Mouse (Mus musculus) right cerebral cortex, adult 2 months (tissue): ENCODE results near the gene Grm3.

Source experiments
- DNase-seq, 2 experiments: peaks; one replicate each; pipeline ENCODE4 v3.0.0; 2021 to 2022; ENCODE audit warnings: low spot score in 2 of 2

Gene Grm3

GRCm38 (mm10) chr5:9724956-9725600 lies at the start of gene Grm3:
Gene Grm3 (minus strand): TSS chr5:9725170.
- DNase-seq: peak in 1 of 2 experiments; percentile 31

- no peak for DNase-seq
Measured at GRCm38 (mm10) chr5:9755751-9756150, 30.8 kb upstream of the Grm3 start.

- DNase-seq: peak in 1 of 2 experiments; percentile 10
Measured at GRCm38 (mm10) chr5:9748184-9748583, 23.2 kb upstream of the Grm3 start.

GRCm38 (mm10) chr5:9744120-9744519 lies 19.1 kb upstream of the Grm3 start:
- no peak for DNase-seq

GRCm38 (mm10) chr5:9725601-9726268 lies 765 bp upstream of the Grm3 start:
- peak; percentile 83 for DNase-seq

- peak; percentile 39 to 53 for DNase-seq
Measured at GRCm38 (mm10) chr5:9724287-9724955, 549 bp downstream of the Grm3 start.

- no peak for DNase-seq
Measured at GRCm38 (mm10) chr5:9721136-9721535, 3.8 kb downstream of the Grm3 start.

GRCm38 (mm10) chr5:9716295-9716694 lies 8.7 kb downstream of the Grm3 start:
- no peak for DNase-seq

GRCm38 (mm10) chr5:9707096-9707495 lies 17.9 kb downstream of the Grm3 start:
- DNase-seq: no peak

- DNase-seq: no peak
Measured at GRCm38 (mm10) chr5:9703385-9704009, 21.5 kb downstream of the Grm3 start.

- DNase-seq: no peak
Measured at GRCm38 (mm10) chr5:9702656-9703384, 22.1 kb downstream of the Grm3 start.

- DNase-seq: no peak
Measured at GRCm38 (mm10) chr5:9692333-9692732, 32.6 kb downstream of the Grm3 start.

GRCm38 (mm10) chr5:9690599-9691242 lies 34.2 kb downstream of the Grm3 start:
- DNase-seq: no peak

GRCm38 (mm10) chr5:9690192-9690591 lies 34.8 kb downstream of the Grm3 start:
- DNase-seq: no peak

- no peak for DNase-seq
Measured at GRCm38 (mm10) chr5:9683204-9683603, 41.8 kb downstream of the Grm3 start.

- DNase-seq: no peak
Measured at GRCm38 (mm10) chr5:9669002-9669401, 56.0 kb downstream of the Grm3 start.

GRCm38 (mm10) chr5:9663416-9663815 lies 61.6 kb downstream of the Grm3 start:
- no peak for DNase-seq

- DNase-seq: peak; percentile 61 to 71
Measured at GRCm38 (mm10) chr5:9661870-9662589, 62.9 kb downstream of the Grm3 start.

GRCm38 (mm10) chr5:9638612-9639011 lies 86.4 kb downstream of the Grm3 start:
- no peak for DNase-seq

GRCm38 (mm10) chr5:9627220-9627619 lies 97.8 kb downstream of the Grm3 start:
- DNase-seq: no peak

GRCm38 (mm10) chr5:9624396-9624795 lies 100.6 kb downstream of the Grm3 start:
- no peak for DNase-seq
